Mouse (Mus musculus) embryo, embryonic 11.5 days (tissue): ENCODE measurements around the gene Nrg3.
"Not testable (repeated sequence)": the region's sequence is repeated elsewhere in the genome, so short reads cannot be mapped to it uniquely, and the experiment has no call there.

Source experiments
- DNase-seq: peaks from one replicate; pipeline ENCODE4 v3.0.0-alpha.2; 2012; ENCODE audit warnings: low read depth, low spot score

Gene Nrg3

GRCm38 (mm10) chr14:39211472-39211871, 261.4 kb downstream of the Nrg3 start:
- DNase-seq, result no peak

- no peak for DNase-seq
Observed at GRCm38 (mm10) chr14:39191946-39192345, 280.9 kb downstream of the Nrg3 start.

- DNase-seq, result no peak
Observed at GRCm38 (mm10) chr14:39173709-39174108, 299.2 kb downstream of the Nrg3 start.

GRCm38 (mm10) chr14:39160140-39160539, 312.7 kb downstream of the Nrg3 start:
- no peak for DNase-seq

- no peak for DNase-seq
Observed at GRCm38 (mm10) chr14:39155462-39155861, 317.4 kb downstream of the Nrg3 start.

- DNase-seq, result no peak
Observed at GRCm38 (mm10) chr14:39129766-39130165, 343.1 kb downstream of the Nrg3 start.

- no peak for DNase-seq
Observed at GRCm38 (mm10) chr14:39117977-39118376, 354.9 kb downstream of the Nrg3 start.

GRCm38 (mm10) chr14:39116522-39117231, 356.2 kb downstream of the Nrg3 start:
- DNase-seq, result not testable (repeated sequence)

- no peak for DNase-seq
Observed at GRCm38 (mm10) chr14:39109566-39109965, 363.3 kb downstream of the Nrg3 start.

- DNase-seq, result no peak
Observed at GRCm38 (mm10) chr14:39106776-39107175, 366.1 kb downstream of the Nrg3 start.

GRCm38 (mm10) chr14:39095219-39095618, 377.7 kb downstream of the Nrg3 start:
- no peak for DNase-seq

- no peak for DNase-seq
Observed at GRCm38 (mm10) chr14:39079461-39079860, 393.4 kb downstream of the Nrg3 start.

- DNase-seq, result no peak
Observed at GRCm38 (mm10) chr14:39051542-39051941, 421.3 kb downstream of the Nrg3 start.

- DNase-seq, result no peak
Observed at GRCm38 (mm10) chr14:39049021-39049420, 423.9 kb downstream of the Nrg3 start.

GRCm38 (mm10) chr14:39044290-39044689, 428.6 kb downstream of the Nrg3 start:
- DNase-seq, result no peak

GRCm38 (mm10) chr14:39043793-39044192, 429.1 kb downstream of the Nrg3 start:
- DNase-seq, result no peak

- DNase-seq, result no peak
Observed at GRCm38 (mm10) chr14:39043384-39043783, 429.5 kb downstream of the Nrg3 start.

- DNase-seq, result no peak
Observed at GRCm38 (mm10) chr14:39039046-39039445, 433.8 kb downstream of the Nrg3 start.

- DNase-seq, result no peak
Observed at GRCm38 (mm10) chr14:39034482-39034881, 438.4 kb downstream of the Nrg3 start.

GRCm38 (mm10) chr14:39023065-39023464, 449.8 kb downstream of the Nrg3 start:
- no peak for DNase-seq

- no peak for DNase-seq
Observed at GRCm38 (mm10) chr14:39014126-39014525, 458.8 kb downstream of the Nrg3 start.

- DNase-seq, result no peak
Observed at GRCm38 (mm10) chr14:38997843-38998242, 475.0 kb downstream of the Nrg3 start.

- no peak for DNase-seq
Observed at GRCm38 (mm10) chr14:38992574-38992866, 480.4 kb downstream of the Nrg3 start.
